Mouse (Mus musculus): ENCODE data around the gene Exoc4. TPM values are rescaled to one million over a fixed set of nuclear protein-coding genes. Genes with fewer than 3 reads are reported as not detected.

Exoc4 gene
- total and polyA plus RNA-seq, 3 experiments: 31.2 to 46.4 (median 41.9) TPM

GRCm38 (mm10) chr6:33722811-33723210 lies 473.9 kb downstream of the Exoc4 start:
- no peak for DNase-seq (ENCODE audit: extremely low read depth)
- Histone ChIP-seq H3K4me2 (ENCODE audit: insufficient read depth, low read depth, poor library complexity, severe bottlenecking) (no peak overlapping the region), H3K27ac (ENCODE audit: insufficient read depth, low read depth) (no peak overlapping the region), H3K9ac (ENCODE audit: insufficient read depth, low read depth) (no peak overlapping the region), H3K9me3 (replicated peaks; ENCODE audit: low read length) (no peaks in the 10 kb centered on the region), H3K36me3 (replicated peaks in 1 of 2; ENCODE audit: control insufficient read depth in 1 of 2, insufficient read depth in 1 of 2, low read length in 1 of 2) (no peaks in the 10 kb centered on the region), H3K4me3 (replicated peaks in 1 of 3; ENCODE audit: low read depth in 2 of 3, low read length in 2 of 3, poor library complexity in 1 of 3) (no peak overlapping the region), H3K4me1 (ENCODE audit: control insufficient read depth in 1 of 2, insufficient read depth in 2 of 2) (peaks cover 0 to 10% of the 10 kb centered on the region in 2 experiments; a peak in 2 of 4 replicates), H3K79me2 (replicated peaks; ENCODE audit: control insufficient read depth, extremely low read depth, insufficient read depth, poor library complexity, severe bottlenecking) (no peaks in the 10 kb centered on the region), H3K27me3 (replicated peaks) (no peaks in the 10 kb centered on the region)
- no peak for TF ChIP-seq ZKSCAN1 (IDR thresholded peaks at IDR 0.05; ENCODE audit: borderline replicate concordance, low read depth, low read length)
- TF ChIP-seq CTCF (conservative IDR thresholded peaks at IDR 0.05 in 1 of 2, IDR thresholded peaks at IDR 0.05 in 1 of 2; ENCODE audit: low read depth in 2 of 2, low read length in 2 of 2): no peak
- no peak for TF ChIP-seq UBTF (IDR thresholded peaks at IDR 0.05; ENCODE audit: low read depth, low read length)
- no peak for TF ChIP-seq NELFE (IDR thresholded peaks at IDR 0.05; ENCODE audit: low read depth, low read length)
- no peak for TF ChIP-seq MAZ (IDR thresholded peaks at IDR 0.05; ENCODE audit: low read depth, low read length)
- no peak for TF ChIP-seq JUND (conservative IDR thresholded peaks at IDR 0.05; ENCODE audit: low read depth, low read length)
- TF ChIP-seq ZNF384 (IDR thresholded peaks at IDR 0.05; ENCODE audit: low read depth, low read length): no peak
- TF ChIP-seq HCFC1 (IDR thresholded peaks at IDR 0.05; ENCODE audit: low read depth, low read length): no peak
- no peak for TF ChIP-seq IRF4 (IDR thresholded peaks at IDR 0.05; ENCODE audit: low read depth, low read length)
- no peak for TF ChIP-seq CHD1 (IDR thresholded peaks at IDR 0.05; ENCODE audit: low read depth, low read length)
- no peak for TF ChIP-seq NRF1 (IDR thresholded peaks at IDR 0.05; ENCODE audit: low read depth, low read length)
- dilution Hi-C loops (cut with MboI; ENCODE audit: extremely low pct_ligation_motif_present, extremely low pct_unique_long_range_greater_than_20kb, low sequenced_read_pairs) (no loop called here), in situ Hi-C loops (cut with MboI; ENCODE audit: low pct_ligation_motif_present, low pct_unique_long_range_greater_than_20kb, low sequenced_read_pairs) (no loop called here)

- Histone ChIP-seq H3K9me3 (replicated peaks; ENCODE audit: low read length) (no peaks in the 10 kb centered on the region), H3K36me3 (replicated peaks in 1 of 2; ENCODE audit: control insufficient read depth in 1 of 2, insufficient read depth in 1 of 2, low read length in 1 of 2) (no peaks in the 10 kb centered on the region), H3K27me3 (replicated peaks) (no peaks in the 10 kb centered on the region), H3K79me2 (replicated peaks; ENCODE audit: control insufficient read depth, extremely low read depth, insufficient read depth, poor library complexity, severe bottlenecking) (no peaks in the 10 kb centered on the region), H3K4me3 (replicated peaks in 1 of 3; ENCODE audit: low read depth in 2 of 3, low read length in 2 of 3, poor library complexity in 1 of 3) (no peak overlapping the region), H3K4me1 (ENCODE audit: control insufficient read depth in 1 of 2, insufficient read depth in 2 of 2) (peaks cover 0 to 12% of the 10 kb centered on the region in 2 experiments; a peak in 2 of 4 replicates), H3K9ac (ENCODE audit: insufficient read depth, low read depth) (no peak overlapping the region), H3K4me2 (ENCODE audit: insufficient read depth, low read depth, poor library complexity, severe bottlenecking) (no peak overlapping the region), H3K27ac (ENCODE audit: insufficient read depth, low read depth) (no peak overlapping the region)
- in situ Hi-C loops (cut with MboI; ENCODE audit: low pct_ligation_motif_present, low pct_unique_long_range_greater_than_20kb, low sequenced_read_pairs) (no loop called here), dilution Hi-C loops (cut with MboI; ENCODE audit: extremely low pct_ligation_motif_present, extremely low pct_unique_long_range_greater_than_20kb, low sequenced_read_pairs) (no loop called here)
- DNase-seq (ENCODE audit: extremely low read depth): no peak
- no peak for TF ChIP-seq MAFK (IDR thresholded peaks at IDR 0.05; ENCODE audit: insufficient replicate concordance, low read length)
- no peak for TF ChIP-seq HCFC1 (IDR thresholded peaks at IDR 0.05; ENCODE audit: low read depth, low read length)
- TF ChIP-seq GABPA (IDR thresholded peaks at IDR 0.05; ENCODE audit: insufficient replicate concordance, low read depth, low read length): no peak
- TF ChIP-seq PAX5 (IDR thresholded peaks at IDR 0.05; ENCODE audit: low read length): no peak
- no peak for TF ChIP-seq UBTF (IDR thresholded peaks at IDR 0.05; ENCODE audit: low read depth, low read length)
- no peak for TF ChIP-seq USF2 (conservative IDR thresholded peaks at IDR 0.05; ENCODE audit: low read depth, low read length)
Measured at GRCm38 (mm10) chr6:33724596-33724995, 475.7 kb downstream of the Exoc4 start.
